Mouse (Mus musculus) limb, embryonic 11.5 days (tissue): ENCODE results near the gene Abracl. TPM values are rescaled to one million over a fixed set of nuclear protein-coding genes. Genes with fewer than 3 reads are reported as not detected.

Experiments used
- ATAC-seq: fragments of 200-750 bp; cut with Nextera tagmentation; 2 replicates; pipeline ENCODE4 v1.8.0; 2017; ENCODE audit warnings: low read depth; ENCODE audit not compliant: insufficient number of reproducible peaks, low FRiP score, low TSS enrichment
- DNase-seq: peaks from one replicate; pipeline ENCODE4 v3.0.0-alpha.2; 2015; ENCODE audit warnings: low spot score
- H3K27ac ChIP-seq: fragments of 300-500 bp; sonication (generic); replicated peaks from 2 replicates; pipeline ENCODE4 v1.5.1; 2014; ENCODE audit warnings: low read depth, mild to moderate bottlenecking, low read length
- H3K27me3 ChIP-seq: fragments of 300-500 bp; sonication (generic); 2 replicates; pipeline ENCODE4 v1.6.1; 2014; ENCODE audit warnings: mild to moderate bottlenecking, low read length, mixed read lengths; ENCODE audit not compliant: control insufficient read depth, insufficient read depth
- H3K36me3 ChIP-seq: fragments of 300-500 bp; sonication (generic); 2 replicates; pipeline ENCODE4 v1.6.1; 2014; ENCODE audit warnings: mild to moderate bottlenecking, low read length, moderate library complexity, mixed read lengths; ENCODE audit not compliant: control insufficient read depth, insufficient read depth
- H3K4me1 ChIP-seq: fragments of 300-500 bp; sonication (generic); 2 replicates; pipeline ENCODE4 v1.6.1; 2014; ENCODE audit warnings: low read length, mixed read lengths; ENCODE audit not compliant: control insufficient read depth, insufficient read depth
- H3K4me2 ChIP-seq: fragments of 300-500 bp; sonication (generic); 2 replicates; pipeline ENCODE4 v1.6.1; 2014; ENCODE audit warnings: low read depth, mild to moderate bottlenecking, moderate library complexity; ENCODE audit not compliant: severe bottlenecking
- H3K4me3 ChIP-seq: fragments of 300-500 bp; sonication (generic); 2 replicates; pipeline ENCODE4 v1.5.1; 2014; ENCODE audit warnings: low read depth, low read length
- H3K9ac ChIP-seq: fragments of 300-500 bp; sonication (generic); 2 replicates; pipeline ENCODE4 v1.6.1; 2014; ENCODE audit warnings: mild to moderate bottlenecking, low read length
- H3K9me3 ChIP-seq: fragments of 300-500 bp; sonication (generic); 2 replicates; pipeline ENCODE4 v1.6.1; 2016; ENCODE audit warnings: low read length; ENCODE audit not compliant: control insufficient read depth
- WGBS: fragments of 180-500 bp; shearing (Covaris S2); extraction: QIAGEN DNeasy Blood & Tissue Kit; methylation state at CpG from one replicate; pipeline ENCODE4 v1.1.7; 2014; 5-methylcytosine and 5-hydroxymethylcytosine counted together
- polyA plus RNA-seq: library from polyadenylated mRNA; unstranded; fragments of >200 nt; fragmentation: Nextera tagmentation; extraction: Ambion mirVana; gene quantifications from 2 replicates; pipeline ENCODE4 v1.2.1, GENCODE M21; 2014

Abracl gene
- polyA plus RNA-seq, 1 experiment from 2014 or later, result 198 TPM

DNA sequence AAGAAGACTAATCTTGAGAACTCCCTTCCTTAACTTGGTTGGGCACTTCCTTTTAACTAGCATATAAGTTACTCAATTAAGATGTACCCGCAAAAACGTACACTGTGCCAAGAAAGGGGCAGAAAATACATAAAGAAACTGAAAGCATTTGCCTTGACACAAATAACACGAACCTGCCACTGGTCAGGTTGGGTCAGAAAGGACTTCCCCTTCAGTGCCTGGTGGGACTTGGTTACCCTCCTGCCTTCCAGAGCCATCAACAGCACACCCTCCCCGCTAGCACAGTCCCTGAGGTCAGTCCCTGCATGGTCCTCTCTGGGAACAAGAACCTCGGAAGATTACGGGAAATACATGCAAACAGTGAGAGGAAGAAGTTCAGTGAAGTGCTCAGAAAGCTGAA is 34.0 kb downstream of the Abracl start:
- Histone ChIP-seq H3K36me3 (no peaks in the 10 kb centered on the region), H3K27ac (no peak overlapping the region), H3K27me3 (no peaks in the 10 kb centered on the region), H3K4me3 (no peak overlapping the region), H3K9me3 (no peaks in the 10 kb centered on the region), H3K4me1 (no peaks in the 10 kb centered on the region), H3K9ac (no peak overlapping the region), H3K4me2 (no peak overlapping the region)
- WGBS, result 75% methylated on average over 6 of the region's 6 CpGs
- ATAC-seq (no peak), DNase-seq (no peak)

DNA sequence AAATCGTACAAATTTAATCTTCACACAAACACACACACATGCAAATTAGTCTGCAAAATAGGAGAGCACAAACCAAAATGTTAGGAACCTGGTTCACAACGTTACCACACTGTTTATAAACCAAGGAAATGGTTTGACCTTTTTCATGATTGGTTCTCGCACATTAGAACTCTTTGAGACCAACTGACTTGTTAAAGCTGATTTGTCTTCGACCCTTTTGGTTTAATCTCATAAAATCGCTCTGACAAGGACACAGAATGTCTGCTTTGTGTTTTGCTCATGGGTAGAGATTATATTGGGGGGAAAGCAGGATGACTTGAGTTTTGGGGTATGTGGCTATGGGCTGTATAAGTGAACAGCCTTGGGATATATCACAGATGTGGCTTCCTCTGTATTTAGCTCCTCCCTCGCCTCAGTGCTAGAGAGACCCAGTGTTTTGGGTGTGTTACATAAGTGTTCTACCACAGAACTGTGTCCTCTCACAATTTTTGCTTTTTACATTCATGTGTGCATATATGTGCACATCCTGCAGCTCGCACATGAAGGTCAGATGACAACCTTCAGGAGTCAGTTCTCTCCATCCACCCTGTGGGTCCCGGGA is 35.2 kb downstream of the Abracl start:
- ATAC-seq, result no peak
- H3K4me1 ChIP-seq, result no peaks in the 10 kb centered on the region
- H3K27ac ChIP-seq, result no peak overlapping the region
- DNase-seq, result no peak
- H3K4me3 ChIP-seq, result no peak overlapping the region
- H3K9me3 ChIP-seq, result no peaks in the 10 kb centered on the region
- H3K4me2 ChIP-seq, result no peak overlapping the region
- H3K27me3 ChIP-seq, result no peaks in the 10 kb centered on the region
- H3K9ac ChIP-seq, result no peak overlapping the region
- no peaks in the 10 kb centered on the region for H3K36me3 ChIP-seq
- WGBS, result 83% methylated on average over 8 of the region's 8 CpGs

DNA sequence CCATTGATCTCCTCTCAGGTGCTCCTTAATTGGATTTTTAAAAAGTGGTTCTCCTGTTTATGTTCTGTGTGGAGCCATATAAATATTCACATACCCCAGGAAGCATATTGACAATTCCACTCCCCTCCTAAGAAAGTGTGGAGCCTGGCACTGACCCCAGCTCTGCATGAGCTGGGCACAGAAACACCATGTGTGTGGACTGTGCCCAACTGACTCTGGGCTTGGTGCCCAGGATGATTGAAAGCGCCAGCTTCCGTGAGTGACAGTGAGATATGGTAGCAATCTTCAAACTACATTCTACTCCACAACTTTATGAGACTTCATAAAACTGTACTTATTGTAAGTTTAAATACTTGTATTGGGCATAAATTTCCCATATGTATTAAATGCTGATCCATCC is 39.8 kb downstream of the Abracl start:
- WGBS, result 91% methylated on average over 2 of the region's 2 CpGs
- H3K4me3 ChIP-seq, result no peak overlapping the region
- no peaks in the 10 kb centered on the region for H3K27me3 ChIP-seq
- H3K9ac ChIP-seq, result no peak overlapping the region
- DNase-seq (no peak), ATAC-seq (no peak)
- no peaks in the 10 kb centered on the region for H3K9me3 ChIP-seq
- no peak overlapping the region for H3K4me2 ChIP-seq
- no peaks in the 10 kb centered on the region for H3K4me1 ChIP-seq
- no peaks in the 10 kb centered on the region for H3K36me3 ChIP-seq
- H3K27ac ChIP-seq, result no peak overlapping the region

DNA sequence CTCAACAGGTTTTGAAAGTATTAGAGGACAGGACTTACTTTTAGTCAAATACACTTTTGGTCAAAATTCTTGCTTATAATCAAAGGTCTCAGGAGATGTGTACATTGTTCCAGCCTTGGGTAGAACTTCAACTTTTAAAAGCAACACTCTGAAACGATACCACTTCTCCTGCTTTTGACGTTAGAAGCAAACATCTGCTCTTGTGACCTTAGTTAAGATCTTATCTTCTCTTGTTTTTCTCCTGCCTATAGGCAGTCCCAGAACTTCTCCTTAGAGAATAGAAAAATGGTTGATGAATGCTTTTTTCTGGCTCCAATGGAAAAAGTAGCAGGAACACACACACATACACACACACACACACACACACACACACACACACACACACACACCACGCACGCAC is 57.0 kb downstream of the Abracl start:
- 79% methylated on average over 4 of the region's 4 CpGs for whole genome bisulfite sequencing
- no peak for ATAC-seq
- no peaks in the 10 kb centered on the region for H3K4me1 ChIP-seq

More for the DNA sequence above, 57.0 kb downstream of the Abracl start:
- H3K27ac ChIP-seq, result no peak overlapping the region
- no peaks in the 10 kb centered on the region for H3K9me3 ChIP-seq
- DNase-seq, result no peak
- no peaks in the 10 kb centered on the region for H3K36me3 ChIP-seq
- H3K27me3 ChIP-seq, result no peaks in the 10 kb centered on the region
- H3K9ac ChIP-seq, result no peak overlapping the region
- H3K4me3 ChIP-seq, result no peak overlapping the region
- no peak overlapping the region for H3K4me2 ChIP-seq

Other genes with a start within 250 kb of the Abracl start
- 0.85 and 1.1 TPM in 2 replicates for gene Txlnb, start 227.1 kb downstream of the Abracl start, polyA plus RNA-seq
- gene Heca, start 75.2 kb downstream of the Abracl start, polyA plus RNA-seq, result 3.8 and 4.1 TPM in 2 replicates
- gene Reps1, start 32.6 kb upstream of the Abracl start, polyA plus RNA-seq, result 31.1 and 36.9 TPM in 2 replicates
- 0.44 and 1.3 TPM in 2 replicates for gene Ect2l, start 187.6 kb upstream of the Abracl start, polyA plus RNA-seq
- 9.2 and 10.2 TPM in 2 replicates for gene Ccdc28a, start 211.7 kb upstream of the Abracl start, polyA plus RNA-seq